Mouse (Mus musculus) R1 (cell line): ENCODE measurements at regions not wholly inside any gene's neighbourhood (a gene's known extent, or its start where the extent isn't known, plus 50 kb on each side); places are given as distances from the start of the nearest gene placed in this dataset.

ENCODE experiments used
- DNase-seq: peaks from one replicate; pipeline ENCODE4 v3.0.0-alpha.2; 2018; ENCODE audit warnings: low read depth, low spot score

DNA sequence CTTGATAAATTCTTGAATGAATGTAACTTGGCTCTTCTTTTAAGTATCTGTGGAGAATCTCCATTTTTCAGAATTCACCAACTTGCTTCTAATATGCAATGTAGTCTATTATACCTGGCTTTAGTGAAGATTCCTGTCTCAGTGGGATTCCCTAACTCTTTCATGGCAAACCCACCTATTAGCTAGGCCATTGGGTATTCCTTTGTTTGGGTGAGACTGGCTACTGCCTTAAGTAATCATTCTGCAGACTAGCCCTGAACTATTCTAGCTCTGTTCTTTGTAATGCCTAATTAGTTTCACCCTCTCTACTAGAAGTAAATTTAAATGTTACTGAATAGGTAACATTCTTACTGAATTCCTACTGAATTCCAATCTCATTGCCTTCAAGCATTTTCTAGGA lies 1337.8 kb downstream of the Ndufa4 start:
- peak; percentile 94 for DNase-seq

DNA sequence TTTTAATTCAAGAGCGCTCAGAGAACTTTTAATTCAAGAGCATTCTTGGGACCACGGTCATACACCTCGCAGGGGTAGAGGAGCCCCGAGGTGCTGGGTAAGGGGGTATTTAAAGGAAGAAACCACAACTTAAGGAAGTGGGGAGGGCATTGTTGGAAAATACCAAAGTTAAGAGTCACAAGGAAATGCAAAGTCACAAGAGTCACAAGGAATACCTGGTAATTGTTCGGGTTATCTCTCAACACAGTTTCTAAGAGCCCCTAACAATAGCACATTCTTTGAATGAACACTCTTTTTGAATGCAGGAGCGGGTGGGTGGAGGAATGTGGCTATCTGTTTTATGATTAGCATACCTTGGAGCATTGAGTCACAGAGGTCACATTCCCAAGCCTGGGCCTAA lies 1363.2 kb downstream of the Ndufa4 start:
- DNase-seq, result peak; percentile 77
